Mouse (Mus musculus): ENCODE data around the gene Olfr322.
A peak's percentile ranks its signal among the peaks of the same experiment; 100 is the strongest.
"Not testable (repeated sequence)": the region's sequence is repeated elsewhere in the genome, so short reads cannot be mapped to it uniquely, and the experiment has no call there.

Gene Olfr322

GRCm38 (mm10) chr11:58658596-58658995 is at the start of gene Olfr322:
Olfr322 (plus strand) TSS chr11:58658782.
- no peak for DNase-seq

GRCm38 (mm10) chr11:58613359-58613758 is 45.2 kb upstream of the Olfr322 start:
- no peak for DNase-seq

- DNase-seq = peak; percentile 6
Observed at GRCm38 (mm10) chr11:58614526-58614925, 44.1 kb upstream of the Olfr322 start.

DNA sequence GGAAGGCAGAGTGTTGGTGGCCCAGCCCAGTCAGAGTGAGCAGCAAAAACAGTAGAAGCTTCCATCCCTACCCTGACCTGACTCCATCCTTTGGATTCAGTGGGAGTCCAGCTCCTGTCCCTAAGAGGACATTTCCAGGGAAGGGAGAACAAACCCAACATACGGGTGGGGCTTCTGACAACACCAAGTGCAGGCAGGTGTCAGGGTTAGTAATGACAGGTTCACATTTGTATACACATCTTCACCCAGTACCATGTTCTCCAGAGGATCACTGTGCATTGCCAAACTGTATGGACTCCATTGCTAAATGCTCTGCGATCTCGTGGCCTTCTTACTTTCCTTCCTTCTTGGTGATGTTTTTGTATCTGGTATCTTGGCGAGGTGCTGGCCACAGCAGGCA is 42.6 kb upstream of the Olfr322 start, which contains the start of gene 2210407C18Rik:
TSS of gene 2210407C18Rik (minus strand) at position 101 of the 400 bp plus-strand sequence.
- DNase-seq = no peak

DNA sequence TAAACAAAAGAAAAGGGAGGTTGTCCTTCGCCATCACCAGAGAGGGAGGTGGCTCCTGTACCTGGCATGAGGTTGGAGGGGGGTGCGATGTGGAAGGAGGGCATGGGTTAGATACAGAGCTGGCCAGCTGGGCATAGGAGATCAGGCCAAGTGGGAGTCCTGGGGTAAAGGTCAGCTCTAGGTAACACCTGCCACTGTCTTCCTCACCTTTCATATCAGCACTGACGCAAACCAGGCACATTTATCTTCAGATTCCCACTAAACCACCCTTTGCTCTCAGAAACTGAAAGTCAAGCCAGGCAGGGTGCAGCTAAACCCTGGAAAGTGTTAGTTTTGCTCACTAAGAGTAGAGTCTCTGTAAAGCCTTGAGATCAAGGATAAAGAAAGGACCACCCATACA is 40.2 kb upstream of the Olfr322 start:
- no peak for DNase-seq

GRCm38 (mm10) chr11:58618793-58619192 is 39.8 kb upstream of the Olfr322 start:
- no peak for DNase-seq

DNA sequence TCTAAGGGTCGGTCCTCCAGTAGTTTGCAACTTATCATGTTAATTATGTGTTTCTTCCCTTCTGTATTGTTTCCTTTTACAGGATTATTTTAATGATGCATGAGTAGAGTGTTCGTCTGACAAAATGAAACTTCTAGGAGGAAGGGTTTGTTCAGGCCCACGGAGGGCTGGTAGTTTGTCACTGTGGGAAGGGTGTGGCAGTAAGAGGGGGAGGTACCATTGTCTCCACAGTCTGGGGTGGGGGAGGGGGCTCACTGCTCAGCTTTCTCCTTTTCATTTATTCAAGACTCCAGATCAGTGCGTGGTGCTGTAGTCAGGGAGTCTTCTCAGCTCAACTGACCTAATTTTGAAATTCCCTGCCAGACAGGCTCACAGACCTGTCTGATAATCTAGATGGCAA is 32.4 kb upstream of the Olfr322 start:
- no peak for DNase-seq

DNA sequence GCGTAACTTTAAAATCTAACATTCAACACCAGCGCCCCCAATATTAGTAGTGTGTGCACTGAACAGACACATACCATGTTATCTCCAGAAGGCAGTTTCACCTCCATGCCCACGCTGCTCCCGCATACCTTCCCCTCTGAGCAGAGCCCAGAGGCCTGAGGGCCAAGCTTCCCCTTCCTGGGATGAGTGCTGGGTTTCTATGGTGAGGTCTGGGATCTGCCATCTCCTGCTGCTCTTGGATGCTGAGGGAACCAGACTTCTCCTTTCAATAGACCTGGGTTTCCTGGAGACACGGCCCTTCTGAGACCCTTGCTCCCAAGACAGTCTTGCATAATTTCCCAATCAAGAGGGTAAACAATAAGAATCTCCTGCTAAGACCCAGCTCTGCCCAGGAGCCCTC is 28.2 kb upstream of the Olfr322 start, which contains the start of gene Olfr323:
TSS of gene Olfr323 (minus strand) at position 101 of the 400 bp plus-strand sequence.
- DNase-seq = no peak

- no peak for DNase-seq
Observed at GRCm38 (mm10) chr11:58634878-58635277, 23.7 kb upstream of the Olfr322 start.

- peak; percentile 20 for DNase-seq
Observed at GRCm38 (mm10) chr11:58636376-58636977, 22.1 kb upstream of the Olfr322 start.

GRCm38 (mm10) chr11:58638176-58638701 is 20.3 kb upstream of the Olfr322 start:
- DNase-seq = no peak

DNA sequence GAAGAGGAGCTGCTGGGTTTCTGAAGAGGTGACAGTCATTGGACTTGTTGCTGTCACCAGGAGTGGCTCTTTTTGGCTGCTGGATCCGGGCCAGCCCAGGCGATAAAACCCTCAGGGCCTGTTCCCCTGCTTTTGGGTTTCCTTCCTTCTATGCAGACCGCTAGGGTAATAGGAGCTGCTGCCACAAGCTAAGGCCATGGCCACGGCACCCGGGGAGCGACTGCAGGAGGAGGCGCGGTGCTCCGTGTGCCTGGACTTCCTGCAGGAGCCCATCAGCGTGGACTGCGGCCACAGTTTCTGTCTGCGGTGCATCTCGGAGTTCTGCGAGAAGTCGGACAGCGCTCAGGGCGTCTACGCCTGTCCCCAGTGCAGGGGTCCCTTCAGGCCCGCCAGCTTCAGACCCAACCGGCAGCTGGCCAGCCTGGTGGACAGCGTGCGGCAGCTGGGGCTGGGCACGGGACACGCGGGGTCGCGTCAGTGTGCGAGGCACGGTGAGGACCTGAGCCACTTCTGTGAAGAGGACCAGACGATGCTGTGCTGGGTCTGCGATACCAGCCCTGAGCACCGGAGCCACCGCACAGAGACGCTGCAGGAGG is 18.2 kb upstream of the Olfr322 start, which contains the start of gene Trim58:
TSS of gene Trim58 (plus strand) at position 194 of the 596 bp plus-strand sequence.
- DNase-seq = peak; percentile 3

GRCm38 (mm10) chr11:58641057-58641456 is 17.5 kb upstream of the Olfr322 start:
- no peak for DNase-seq

- DNase-seq = no peak
Observed at GRCm38 (mm10) chr11:58641638-58642358, 16.8 kb upstream of the Olfr322 start.

DNA sequence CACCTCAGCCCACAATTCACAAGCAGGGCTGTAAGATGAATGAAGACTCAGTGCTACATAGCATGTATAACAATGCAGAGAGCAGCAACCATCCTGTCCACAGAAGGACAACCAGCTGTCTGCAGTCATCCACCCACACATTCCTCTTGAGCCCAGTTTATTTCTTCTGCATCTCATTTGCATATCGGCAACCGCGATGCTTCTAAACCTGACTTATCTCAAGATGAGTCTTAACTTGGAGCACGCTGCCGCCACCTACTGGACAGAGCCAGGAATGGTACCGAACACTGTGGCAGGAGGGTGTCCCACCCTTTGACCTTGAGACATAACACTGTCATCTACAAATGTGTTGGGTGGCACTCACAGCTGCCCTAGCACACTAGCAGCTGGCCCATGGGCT is 15.2 kb upstream of the Olfr322 start:
- peak; percentile 14 for DNase-seq

- DNase-seq = no peak
Observed at GRCm38 (mm10) chr11:58655151-58655550, 3.4 kb upstream of the Olfr322 start.

DNA sequence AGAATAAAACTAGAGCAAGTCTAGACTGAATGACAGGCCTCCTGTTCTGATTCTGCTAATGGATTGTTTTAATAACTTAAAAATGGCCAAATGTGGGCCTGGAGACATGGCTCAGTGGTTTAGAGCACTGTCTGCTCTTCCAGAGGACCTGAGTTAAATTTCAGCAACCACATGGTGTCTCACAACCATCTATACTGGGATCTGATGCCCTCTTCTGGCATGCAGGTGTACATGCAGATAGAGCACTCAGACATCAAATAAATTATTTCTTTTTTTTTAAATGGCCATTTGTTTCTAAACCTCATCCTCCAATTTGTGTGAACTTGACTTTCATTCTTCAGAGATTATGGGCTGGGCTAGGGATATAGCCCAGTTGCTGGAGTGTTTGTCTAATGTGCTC is 10.7 kb downstream of the Olfr322 start:
- DNase-seq = no peak

GRCm38 (mm10) chr11:58671825-58672224 is 13.2 kb downstream of the Olfr322 start:
- no peak for DNase-seq

DNA sequence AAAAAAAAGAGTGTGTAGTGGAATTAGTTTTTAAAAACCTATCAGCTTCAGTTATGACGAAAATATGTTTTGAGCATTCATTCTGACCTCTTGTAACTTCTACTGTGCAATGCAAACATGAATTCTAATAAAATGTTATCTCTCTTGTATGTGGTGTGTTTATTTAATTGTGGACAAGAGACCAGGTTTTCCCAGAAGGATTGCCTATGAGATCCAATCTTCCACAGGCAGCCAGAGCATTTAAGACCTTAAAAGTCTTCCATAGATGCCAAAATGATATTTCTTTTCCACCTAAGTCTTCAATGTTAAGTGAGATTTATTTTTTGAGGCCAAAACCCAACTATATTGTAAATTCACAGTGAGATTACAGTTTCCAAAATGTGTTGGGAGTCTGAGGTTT is 22.2 kb downstream of the Olfr322 start, which contains the start of gene Olfr320:
TSS of gene Olfr320 (plus strand) at position 301 of the 400 bp plus-strand sequence.
- DNase-seq = no peak

DNA sequence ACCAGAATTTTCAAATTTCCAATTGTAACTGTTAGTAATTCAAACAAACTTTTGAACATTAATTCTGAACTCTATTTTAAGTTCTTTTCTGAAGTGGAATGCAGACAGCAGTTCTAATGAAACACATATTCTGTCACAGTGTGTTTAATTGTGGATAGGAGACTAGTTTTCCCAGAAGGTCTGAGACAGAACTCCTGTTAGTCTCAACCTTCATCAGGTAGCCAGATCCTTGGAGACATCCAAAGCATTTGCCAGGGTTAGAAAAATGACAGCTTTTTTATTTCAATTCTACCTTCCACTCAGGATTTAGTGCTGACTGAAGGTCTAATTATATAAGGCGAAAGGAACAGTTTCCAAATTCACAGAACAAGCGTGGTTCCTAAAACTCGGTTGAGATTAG is 40.3 kb downstream of the Olfr322 start, which contains the start of gene Olfr319:
TSS of gene Olfr319 (plus strand) at position 301 of the 400 bp plus-strand sequence.
- DNase-seq = no peak

DNA sequence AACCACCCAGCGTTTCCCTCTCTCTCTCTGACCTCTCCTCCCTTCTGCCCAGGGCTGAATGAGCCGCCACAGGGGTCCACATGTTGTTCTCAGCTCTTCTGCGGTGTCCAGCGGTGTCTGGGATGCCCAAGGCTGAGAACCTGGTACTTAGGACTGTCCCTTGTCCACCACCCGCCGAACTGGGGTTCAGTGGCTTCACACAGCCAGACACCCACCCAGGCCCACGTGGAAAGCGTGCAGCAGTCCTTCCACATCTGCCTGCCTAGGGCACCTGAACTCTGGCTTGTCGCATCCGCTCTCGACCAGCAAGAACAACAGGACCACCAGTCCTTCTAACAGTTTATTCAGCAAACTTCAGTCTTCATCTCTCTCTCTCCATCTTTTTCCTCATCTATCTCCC is 50.5 kb downstream of the Olfr322 start:
- no peak for DNase-seq

GRCm38 (mm10) chr11:58717723-58718122 is 59.1 kb downstream of the Olfr322 start:
- DNase-seq = not testable (repeated sequence)

Data from kidney, adult 18-20 months (tissue).